In genomic region chr2:163472466-163472851, GRCm38 (mm10) we compare ENCODE assay signal across 8 mouse cellular contexts. TPM values are rescaled to one million over a fixed set of nuclear protein-coding genes. Genes with fewer than 3 reads are reported as not detected.
A peak's percentile ranks its signal among the peaks of the same experiment; 100 is the strongest.
DNase-seq lines count a peak whose midpoint lies in the region; ATAC-seq and TF ChIP-seq lines count a peak whose summit lies in the region.

Gene Fitm2 (minus strand): TSS chr2:163472629.

- H3K9ac ChIP-seq in lung, postnatal 0 days (replicated peaks; ENCODE audit: low read depth) = peak within 1 kb of the TSS; percentile 74

- peak; percentile 100 for TF ChIP-seq CTCF in lung, postnatal 0 days (IDR thresholded peaks at IDR 0.05)

- TF ChIP-seq EP300 in lung, postnatal 0 days (IDR thresholded peaks at IDR 0.05) = no peak

- peak within 1 kb of the TSS; percentile 90 for H3K4me3 ChIP-seq in hindbrain, embryonic 10.5 days
- H3K4me3 ChIP-seq in lung, postnatal 0 days (ENCODE audit: low read depth, low read length) = peak within 1 kb of the TSS; percentile 57

- under 1% methylated on average over 30 of the region's 30 CpGs for WGBS in hindbrain, embryonic 10.5 days
- 2% methylated on average over 23 of the region's 30 CpGs for WGBS in lung, postnatal 0 days

- peak; percentile 92 for ATAC-seq in frontal cortex, adult (ENCODE audit: low TSS enrichment)
- ATAC-seq in lung, postnatal 0 days = peak; percentile 94

- no peaks in the 10 kb centered on the region for H3K9me3 ChIP-seq in hindbrain, embryonic 10.5 days
- H3K9me3 ChIP-seq in lung, postnatal 0 days (ENCODE audit: low read length) = no peaks in the 10 kb centered on the region

- peak; percentile 90 for DNase-seq in MEL-GATA-1-ER (ENCODE audit: extremely low read depth, low read depth)
- peak; percentile 98 for DNase-seq in cerebellum, adult 8-10 months
- DNase-seq in hindbrain, embryonic 10.5 days (ENCODE audit: low spot score) = peak; percentile 96
- peak; percentile 93 for DNase-seq in layer of hippocampus, adult 9-11 months
- peak; percentile 96 for DNase-seq in lung, postnatal 0 days (ENCODE audit: low spot score)
- peak; percentile 95 for DNase-seq in ovary, postnatal 14 days (ENCODE audit: low spot score)
- peak; percentile 97 for DNase-seq in thymus, postnatal 14 days

- peaks cover 16% of the 10 kb centered on the region for H3K4me1 ChIP-seq in hindbrain, embryonic 10.5 days (replicated peaks)
- H3K4me1 ChIP-seq in lung, postnatal 0 days (ENCODE audit: insufficient read depth, low read depth, low read length) = peaks cover 3% of the 10 kb centered on the region; the same call in 1 of the 2 replicates

- H3K27me3 ChIP-seq in hindbrain, embryonic 10.5 days (ENCODE audit: insufficient read depth, poor library complexity, severe bottlenecking) = no peaks in the 10 kb centered on the region
- H3K27me3 ChIP-seq in lung, postnatal 0 days (replicated peaks; ENCODE audit: insufficient read depth, low read length) = no peaks in the 10 kb centered on the region

- H3K27ac ChIP-seq in hindbrain, embryonic 10.5 days = peak within 1 kb of the TSS; percentile 93
- H3K27ac ChIP-seq in lung, postnatal 0 days (ENCODE audit: low read length) = peak within 1 kb of the TSS; percentile 87

- peaks cover 25% of the 10 kb centered on the region for H3K36me3 ChIP-seq in hindbrain, embryonic 10.5 days
- peaks cover 6% of the 10 kb centered on the region; the same call in 1 of the 2 replicates for H3K36me3 ChIP-seq in lung, postnatal 0 days (ENCODE audit: insufficient read depth, low read length)

- H3K4me2 ChIP-seq in lung, postnatal 0 days (replicated peaks; ENCODE audit: low read depth, low read length) = peak within 1 kb of the TSS; percentile 75

RNA-seq across cellular contexts. Expression of gene Fitm2, which starts in this region (rescaled TPM):
- polyA plus RNA-seq in hindbrain, embryonic 10.5 days (2016; fragmentation: Nextera tagmentation; extraction: Ambion mirVana) = 10.4 and 10.8 TPM in 2 replicates
- polyA plus RNA-seq in lung, postnatal 0 days (2015; fragmentation: Nextera tagmentation; extraction: Ambion mirVana) = 18.6 and 22.5 TPM in 2 replicates

Comparison
In these comparisons a context has a peak if more than half of its experiments do, and no peak if none do; other contexts are left out.
1. Peak in every context shown above with its lines: DNase-seq, ATAC-seq, H3K4me3 ChIP-seq and H3K27ac ChIP-seq.